Mouse (Mus musculus) G1E-ER4 (cell line): ENCODE data around the gene Foxn3. TPM values are rescaled to one million over a fixed set of nuclear protein-coding genes. Genes with fewer than 3 reads are reported as not detected.

Experiments
- GATA1 ChIP-seq: IDR thresholded peaks from one replicate; pipeline ENCODE4 v1.8.0; 2012; ENCODE audit warnings: low read length, inconsistent platforms
- polyA plus RNA-seq: library from polyadenylated mRNA; stranded (reverse); fragments of >175 nt; gene quantifications from 2 replicates; pipeline ENCODE4 v1.2.3, GENCODE M21; 2012

The Foxn3 gene
- polyA plus RNA-seq, 1 experiment = 14.0 TPM

- no peak for TF ChIP-seq GATA1
These were observed 301.2 kb downstream of the Foxn3 start for GRCm38 (mm10) chr12:99262066-99262599.

GRCm38 (mm10) chr12:99260171-99260570, 303.2 kb downstream of the Foxn3 start:
- TF ChIP-seq GATA1 = no peak

GRCm38 (mm10) chr12:99257570-99257969, 305.8 kb downstream of the Foxn3 start:
- no peak for TF ChIP-seq GATA1

- TF ChIP-seq GATA1 = no peak
These were observed 306.4 kb downstream of the Foxn3 start for GRCm38 (mm10) chr12:99256997-99257396.

- no peak for TF ChIP-seq GATA1
These were observed 306.9 kb downstream of the Foxn3 start for GRCm38 (mm10) chr12:99256463-99256862.

- no peak for TF ChIP-seq GATA1
These were observed 308.9 kb downstream of the Foxn3 start for GRCm38 (mm10) chr12:99254436-99254835.

GRCm38 (mm10) chr12:99253562-99253961, 309.8 kb downstream of the Foxn3 start:
- no peak for TF ChIP-seq GATA1

- TF ChIP-seq GATA1 = no peak
These were observed 314.8 kb downstream of the Foxn3 start for GRCm38 (mm10) chr12:99248606-99249005.

GRCm38 (mm10) chr12:99247939-99248338, 315.4 kb downstream of the Foxn3 start:
- TF ChIP-seq GATA1 = no peak

- TF ChIP-seq GATA1 = no peak
These were observed 316.2 kb downstream of the Foxn3 start for GRCm38 (mm10) chr12:99246984-99247746.

- TF ChIP-seq GATA1 = no peak
These were observed 318.7 kb downstream of the Foxn3 start for GRCm38 (mm10) chr12:99244673-99245072.

- no peak for TF ChIP-seq GATA1
These were observed 319.1 kb downstream of the Foxn3 start for GRCm38 (mm10) chr12:99244264-99244663.

GRCm38 (mm10) chr12:99243316-99243715, 320.1 kb downstream of the Foxn3 start:
- TF ChIP-seq GATA1 = no peak

GRCm38 (mm10) chr12:99240185-99240726, 323.1 kb downstream of the Foxn3 start:
- no peak for TF ChIP-seq GATA1

- TF ChIP-seq GATA1 = no peak
These were observed 323.6 kb downstream of the Foxn3 start for GRCm38 (mm10) chr12:99239735-99240134.

- TF ChIP-seq GATA1 = no peak
These were observed 325.9 kb downstream of the Foxn3 start for GRCm38 (mm10) chr12:99237497-99237896.

- TF ChIP-seq GATA1 = no peak
These were observed 329.0 kb downstream of the Foxn3 start for GRCm38 (mm10) chr12:99234346-99234745.
